Mouse (Mus musculus): ENCODE data around the gene Catspere2.
"Not testable (repeated sequence)": the region's sequence is repeated elsewhere in the genome, so short reads cannot be mapped to it uniquely, and the experiment has no call there.

Catspere2 gene

DNA sequence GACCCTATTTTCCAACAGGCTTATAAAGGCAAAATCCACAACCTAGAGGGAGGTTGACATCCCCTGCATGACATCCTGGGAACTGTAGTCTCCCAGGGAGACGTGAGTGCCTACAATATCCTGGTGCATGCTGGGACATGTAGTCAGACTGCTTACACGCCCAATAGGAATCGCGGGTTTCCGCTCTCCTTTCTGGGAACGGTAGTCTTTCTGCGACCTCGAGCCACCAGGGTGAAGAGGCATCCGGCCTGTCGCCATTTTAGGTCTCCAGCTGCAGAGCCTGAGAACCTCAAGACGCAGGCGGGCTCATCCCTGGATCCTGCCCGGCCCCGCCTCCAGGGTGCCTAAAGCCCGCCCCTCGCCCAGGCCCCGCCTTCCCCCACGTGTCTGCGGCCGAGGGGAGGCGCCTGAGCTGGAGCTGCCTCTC, at the start of gene Catspere2:
TSS of gene Catspere2 (plus strand) at position 400 of the 427 bp plus-strand sequence.
- peak; percentile 99 for ATAC-seq (ENCODE audit: insufficient number of reproducible peaks, low FRiP score, low TSS enrichment)

DNA sequence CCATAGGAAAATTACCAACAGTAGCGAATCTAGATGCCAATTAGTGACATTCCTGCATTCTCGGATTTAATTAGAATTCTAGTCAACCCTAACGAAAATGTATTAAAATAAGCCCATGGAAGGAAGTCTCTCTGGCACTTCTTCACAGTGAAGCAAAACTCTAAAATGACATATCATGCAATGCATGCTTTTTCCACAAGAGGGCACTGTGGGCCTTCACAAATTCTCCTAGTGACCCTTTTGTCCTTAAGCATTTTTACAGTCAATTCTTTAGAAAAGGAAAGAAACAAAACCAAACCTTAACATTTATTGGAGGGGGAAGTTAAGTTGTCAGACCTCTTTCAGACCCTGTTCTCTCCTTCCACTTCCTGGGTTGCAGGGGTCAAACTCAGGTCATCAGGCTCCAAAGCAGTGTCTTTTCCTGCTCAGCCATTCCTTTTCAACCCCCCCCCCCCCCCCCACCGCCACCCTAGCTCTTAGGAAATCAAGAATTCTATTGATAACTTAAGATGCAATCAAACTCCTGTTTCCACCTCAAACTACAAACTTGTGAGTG, 42.7 kb upstream of the Catspere2 start:
- not testable (repeated sequence) for ATAC-seq (ENCODE audit: insufficient number of reproducible peaks, low FRiP score, low TSS enrichment)

DNA sequence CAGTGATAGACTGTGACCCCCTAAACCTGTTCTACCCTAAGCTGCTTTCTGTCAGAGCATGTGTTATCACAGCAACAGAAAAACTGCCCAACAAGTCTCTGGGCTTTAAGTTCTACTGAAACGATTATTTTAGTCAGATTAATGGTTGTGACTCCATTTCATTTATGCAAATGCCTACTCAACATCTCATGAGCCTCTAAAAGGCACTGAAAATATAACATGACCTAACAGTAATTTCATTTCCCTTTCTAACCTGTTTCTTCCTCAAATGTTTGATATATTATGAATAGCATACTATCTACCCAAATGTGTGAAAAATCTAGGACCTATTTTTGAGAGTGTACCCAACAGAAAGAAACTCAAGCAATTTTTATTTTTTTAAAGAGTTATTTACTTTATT, 1.9 kb upstream of the Catspere2 start:
- no peak for ATAC-seq (ENCODE audit: insufficient number of reproducible peaks, low FRiP score, low TSS enrichment)

DNA sequence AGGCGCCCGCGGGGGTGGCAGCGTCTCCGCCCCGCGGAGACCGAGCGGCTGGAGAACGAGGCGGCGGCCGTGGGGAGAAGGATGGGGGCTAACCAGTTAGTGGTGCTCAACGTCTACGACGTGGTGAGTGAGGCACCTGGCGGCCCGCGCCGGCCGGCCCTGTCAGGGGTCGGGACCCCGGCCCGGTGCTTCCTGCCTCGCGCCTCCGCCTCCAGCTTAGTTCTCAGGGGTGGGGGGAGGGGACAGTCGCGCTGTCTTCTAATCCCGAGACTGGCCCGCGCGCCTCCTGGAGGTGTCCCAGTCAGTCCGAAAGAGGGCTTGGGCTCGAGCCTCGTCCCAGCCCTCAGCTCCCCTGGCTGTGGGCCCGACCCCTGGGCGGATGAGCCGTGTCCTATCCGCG, 359 bp downstream of the Catspere2 start:
- ATAC-seq (ENCODE audit: insufficient number of reproducible peaks, low FRiP score, low TSS enrichment) = peak; percentile 46

DNA sequence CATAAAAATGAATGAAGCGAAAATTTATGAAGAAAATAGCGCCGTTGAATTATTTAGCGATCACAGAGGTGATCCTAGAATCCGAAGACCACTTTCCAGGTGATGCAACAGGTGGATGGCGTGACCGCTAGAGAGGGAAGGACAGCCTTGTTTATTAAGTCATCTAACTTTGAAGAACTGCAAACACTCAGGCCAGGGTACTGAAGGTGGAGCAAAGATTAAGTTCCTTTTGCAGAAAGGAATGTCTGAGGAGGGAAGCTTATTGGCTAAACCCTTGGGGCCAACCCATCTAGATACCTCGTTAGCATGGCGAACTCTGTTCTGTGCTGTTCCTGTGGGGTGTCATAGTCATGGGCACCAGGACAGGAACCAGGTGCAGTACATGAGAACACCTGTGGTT, 983 bp downstream of the Catspere2 start:
- no peak for ATAC-seq (ENCODE audit: insufficient number of reproducible peaks, low FRiP score, low TSS enrichment)

DNA sequence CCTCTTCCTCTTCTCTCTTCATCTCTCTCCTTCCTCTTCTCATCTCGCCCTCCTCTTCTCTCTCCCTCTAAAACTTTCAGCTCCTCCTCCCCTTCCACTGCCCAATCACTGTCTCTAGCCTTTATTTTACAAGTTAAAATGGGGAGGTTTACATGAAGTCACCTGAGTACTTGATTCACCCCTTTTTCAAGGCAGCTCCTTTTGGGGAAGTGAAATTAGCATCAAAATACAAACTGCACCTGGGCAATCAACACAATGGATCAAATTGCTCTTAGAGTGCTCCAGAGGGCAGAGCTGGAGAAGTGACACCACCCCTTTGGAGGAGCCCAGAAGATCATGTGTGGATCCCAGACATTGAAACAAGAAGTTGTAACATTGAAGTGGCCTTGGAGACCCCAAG, 4.3 kb downstream of the Catspere2 start:
- not testable (repeated sequence) for ATAC-seq (ENCODE audit: insufficient number of reproducible peaks, low FRiP score, low TSS enrichment)

DNA sequence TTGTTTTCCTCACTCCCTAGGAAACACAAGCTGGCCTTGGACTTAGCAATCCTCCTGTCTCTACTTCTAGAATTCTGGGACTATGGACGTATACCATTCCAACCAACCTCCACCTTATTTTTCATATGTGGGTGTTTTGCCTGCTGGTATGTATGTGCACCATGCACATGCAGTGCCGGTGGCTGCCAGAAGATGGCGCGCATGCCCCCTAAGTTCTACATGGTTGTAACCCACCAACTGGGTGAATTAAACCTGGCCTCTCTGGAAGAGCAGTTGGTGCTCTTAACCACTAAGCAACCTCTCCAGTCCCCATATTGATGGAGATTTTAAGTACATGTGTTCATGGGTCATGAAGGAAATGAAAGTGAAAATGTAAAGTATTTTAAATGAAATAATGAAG, 89.6 kb downstream of the Catspere2 start:
- not testable (repeated sequence) for ATAC-seq (ENCODE audit: insufficient number of reproducible peaks, low FRiP score, low TSS enrichment)

DNA sequence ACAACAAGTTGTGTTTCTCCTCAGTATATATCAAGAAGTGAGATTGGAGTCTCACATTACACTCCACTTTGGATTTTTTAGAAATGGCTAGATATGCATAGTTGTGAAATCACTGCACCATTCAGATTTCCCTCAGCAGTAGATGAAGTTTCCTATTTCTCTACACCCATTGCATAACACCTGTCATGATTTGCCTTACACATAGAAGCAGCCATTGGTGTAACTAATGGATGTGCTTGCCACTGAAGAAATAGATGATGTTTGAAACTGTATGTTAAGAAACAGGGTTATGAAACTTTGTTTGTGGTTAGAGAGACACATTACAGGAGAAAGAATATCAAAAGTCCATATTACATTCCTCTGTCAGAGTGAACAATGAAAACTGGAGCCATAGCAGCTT, 114.6 kb downstream of the Catspere2 start:
- not testable (repeated sequence) for ATAC-seq (ENCODE audit: insufficient number of reproducible peaks, low FRiP score, low TSS enrichment)

DNA sequence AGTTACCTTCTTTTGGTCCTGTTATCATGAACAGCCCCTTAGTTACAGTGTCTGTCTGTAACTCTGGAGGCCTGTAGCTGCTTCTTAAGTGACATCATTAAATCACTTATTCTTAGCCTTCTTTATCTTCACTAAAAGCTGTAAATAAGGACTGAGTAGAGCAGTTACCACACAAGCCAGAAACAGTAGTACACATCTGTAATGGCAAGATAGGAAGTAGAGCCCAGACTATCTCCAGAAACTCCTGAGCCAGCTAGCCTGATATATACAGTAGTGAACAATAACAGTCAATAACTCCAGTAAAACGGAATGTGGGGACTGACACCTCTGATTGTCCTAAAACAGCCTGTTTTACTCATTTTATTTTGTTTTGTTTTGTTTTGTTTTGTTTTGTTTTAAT, 125.3 kb downstream of the Catspere2 start:
- ATAC-seq (ENCODE audit: insufficient number of reproducible peaks, low FRiP score, low TSS enrichment) = not testable (repeated sequence)

DNA sequence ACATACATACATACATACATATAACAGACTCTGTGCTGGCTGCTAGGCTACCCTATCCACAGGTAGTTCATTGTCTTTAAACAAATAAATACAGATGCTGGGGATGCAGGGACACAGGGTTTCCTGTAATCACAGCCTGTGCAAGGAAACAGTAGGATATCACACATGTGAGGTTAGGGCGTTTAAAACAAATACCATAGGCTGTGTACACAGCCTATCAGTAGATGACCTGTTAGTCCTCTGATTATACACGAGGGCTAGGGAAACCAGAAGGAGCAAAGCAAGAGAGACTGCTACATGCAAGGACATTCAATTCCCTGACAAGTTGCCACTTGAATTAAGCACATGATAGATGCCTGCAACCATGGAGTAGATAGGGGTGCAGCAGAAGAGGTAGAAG, 139.0 kb downstream of the Catspere2 start:
- not testable (repeated sequence) for ATAC-seq (ENCODE audit: insufficient number of reproducible peaks, low FRiP score, low TSS enrichment)

DNA sequence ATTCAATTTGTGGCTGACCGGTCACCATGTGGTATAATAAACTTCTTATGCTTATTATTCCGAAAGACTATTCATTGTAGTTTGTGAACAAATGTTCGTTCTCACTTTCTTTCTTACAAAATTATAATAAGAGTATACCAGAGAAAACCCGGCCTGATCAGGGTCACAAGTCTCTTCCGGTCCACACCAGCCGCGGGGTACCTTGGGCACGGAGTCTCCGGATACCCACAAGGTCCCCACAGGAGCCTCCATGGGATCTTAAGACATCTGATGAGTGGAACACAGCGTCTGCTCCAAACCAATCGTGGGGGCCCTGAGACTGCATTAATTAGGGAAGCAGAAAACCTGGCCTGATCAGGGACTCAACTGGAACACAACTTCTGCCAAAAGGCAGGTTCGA, 151.1 kb downstream of the Catspere2 start:
- no peak for ATAC-seq (ENCODE audit: insufficient number of reproducible peaks, low FRiP score, low TSS enrichment)

DNA sequence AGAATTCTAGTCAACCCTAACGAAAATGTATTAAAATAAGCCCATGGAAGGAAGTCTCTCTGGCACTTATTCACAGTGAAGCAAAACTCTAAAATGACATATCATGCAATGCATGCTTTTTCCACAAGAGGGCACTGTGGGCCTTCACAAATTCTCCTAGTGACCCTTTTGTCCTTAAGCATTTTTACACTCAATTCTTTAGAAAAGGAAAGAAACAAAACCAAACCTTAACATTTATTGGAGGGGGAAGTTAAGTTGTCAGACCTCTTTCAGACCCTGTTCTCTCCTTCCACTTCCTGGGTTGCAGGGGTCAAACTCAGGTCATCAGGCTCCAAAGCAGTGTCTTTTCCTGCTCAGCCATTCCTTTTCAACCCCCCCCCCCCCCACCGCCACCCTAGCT, 163.3 kb downstream of the Catspere2 start:
- ATAC-seq (ENCODE audit: insufficient number of reproducible peaks, low FRiP score, low TSS enrichment) = not testable (repeated sequence)

DNA sequence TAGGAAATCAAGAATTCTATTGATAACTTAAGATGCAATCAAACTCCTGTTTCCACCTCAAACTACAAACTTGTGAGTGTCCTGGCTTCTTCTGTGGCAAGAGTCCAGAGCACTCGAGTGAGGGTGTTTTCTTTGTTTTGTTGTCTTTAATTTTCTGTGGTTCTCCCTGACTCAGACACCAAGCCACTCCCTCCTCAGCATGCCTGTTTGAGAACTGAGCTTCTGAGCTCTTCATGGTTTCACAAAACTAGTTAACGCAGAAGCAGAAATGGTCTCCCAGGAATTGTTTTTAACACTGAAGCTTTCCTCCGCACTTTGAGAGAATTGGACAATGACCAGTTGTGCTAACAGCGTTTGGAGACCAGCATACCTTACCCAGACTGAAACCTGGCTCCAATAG, 163.7 kb downstream of the Catspere2 start:
- ATAC-seq (ENCODE audit: insufficient number of reproducible peaks, low FRiP score, low TSS enrichment) = not testable (repeated sequence)

DNA sequence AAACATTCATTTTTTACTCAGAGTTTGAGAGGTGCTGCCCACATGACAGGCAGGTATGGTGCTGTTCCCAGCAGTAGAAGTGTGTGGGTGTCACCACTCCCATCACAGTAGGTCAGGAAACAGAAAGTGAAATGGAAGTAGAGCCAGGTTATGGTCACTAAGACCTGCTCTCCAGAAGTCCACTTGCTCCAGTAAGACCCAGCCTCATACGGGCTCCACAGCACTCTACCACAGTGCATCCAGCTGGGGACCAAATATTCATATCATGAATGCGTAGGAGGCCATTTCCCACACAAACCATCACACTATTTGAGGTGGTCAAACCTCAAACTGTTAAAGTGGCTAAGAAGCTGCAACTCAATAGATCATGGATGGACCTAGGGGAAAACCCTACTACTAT, 199.0 kb downstream of the Catspere2 start:
- ATAC-seq (ENCODE audit: insufficient number of reproducible peaks, low FRiP score, low TSS enrichment) = no peak

DNA sequence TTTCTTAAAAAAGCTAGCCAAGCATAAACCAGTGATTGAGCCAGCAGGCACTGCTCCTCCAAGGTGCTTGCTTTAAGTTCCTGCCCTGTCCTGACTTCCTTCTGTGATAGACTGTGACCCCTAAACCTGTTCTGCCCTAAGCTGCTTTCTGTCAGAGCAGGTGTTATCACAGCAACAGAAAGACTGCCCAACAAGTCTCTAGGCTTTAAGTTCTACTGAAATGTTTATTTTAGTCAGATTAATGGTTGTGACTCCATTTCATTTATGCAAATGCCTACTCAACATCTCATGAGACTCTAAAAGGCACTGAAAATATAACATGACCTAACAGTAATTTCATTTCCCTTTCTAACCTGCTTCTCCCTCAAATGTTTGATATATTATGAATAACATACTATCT, 202.4 kb downstream of the Catspere2 start:
- no peak for ATAC-seq (ENCODE audit: insufficient number of reproducible peaks, low FRiP score, low TSS enrichment)

DNA sequence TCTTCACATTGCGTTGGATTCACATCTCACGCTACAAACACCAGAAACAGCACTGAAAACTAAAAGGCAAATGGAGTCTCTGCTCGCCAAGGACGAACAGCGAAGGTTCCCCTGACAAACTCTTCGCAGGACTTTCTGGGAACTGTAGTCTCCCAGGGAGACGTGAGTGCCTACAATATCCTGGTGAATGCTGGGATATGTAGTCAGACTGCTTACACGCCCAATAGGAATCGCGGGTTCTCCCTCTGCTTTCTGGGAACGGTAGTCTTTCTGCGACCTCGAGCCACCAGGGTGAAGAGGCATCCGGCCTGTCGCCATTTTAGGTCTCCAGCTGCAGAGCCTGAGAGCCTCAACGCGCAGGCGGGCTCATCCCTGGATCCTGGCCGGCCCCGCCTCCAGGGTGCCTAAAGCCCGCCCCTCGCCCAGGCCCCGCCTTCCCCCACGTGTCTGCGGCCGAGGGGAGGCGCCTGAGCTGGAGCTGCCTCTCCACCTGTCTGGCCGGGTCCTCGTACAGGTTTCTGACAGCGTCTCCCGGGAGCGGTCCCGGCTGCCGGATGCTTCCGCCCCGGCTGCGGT, 204.1 kb downstream of the Catspere2 start, which contains the start of gene Desi2:
TSS of gene Desi2 (plus strand) at position 202 of the 576 bp plus-strand sequence.
- peak; percentile 100 for ATAC-seq (ENCODE audit: insufficient number of reproducible peaks, low FRiP score, low TSS enrichment)

DNA sequence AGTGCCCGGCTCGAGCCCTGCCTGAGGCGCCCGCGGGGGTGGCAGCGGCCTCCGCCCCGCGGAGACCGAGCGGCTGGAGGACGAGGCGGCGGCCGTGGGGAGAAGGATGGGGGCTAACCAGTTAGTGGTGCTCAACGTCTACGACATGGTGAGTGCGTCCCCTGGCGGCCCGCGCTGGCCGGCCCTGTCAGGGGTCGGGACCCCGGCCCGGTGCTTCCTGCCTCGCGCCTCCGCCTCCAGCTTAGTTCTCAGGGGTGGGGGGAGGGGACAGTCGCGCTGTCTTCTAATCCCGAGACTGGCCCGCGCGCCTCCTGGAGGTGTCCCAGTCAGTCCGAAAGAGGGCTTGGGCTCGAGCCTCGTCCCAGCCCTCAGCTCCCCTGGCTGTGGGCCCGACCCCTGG, 204.6 kb downstream of the Catspere2 start:
- peak; percentile 53 for ATAC-seq (ENCODE audit: insufficient number of reproducible peaks, low FRiP score, low TSS enrichment)

DNA sequence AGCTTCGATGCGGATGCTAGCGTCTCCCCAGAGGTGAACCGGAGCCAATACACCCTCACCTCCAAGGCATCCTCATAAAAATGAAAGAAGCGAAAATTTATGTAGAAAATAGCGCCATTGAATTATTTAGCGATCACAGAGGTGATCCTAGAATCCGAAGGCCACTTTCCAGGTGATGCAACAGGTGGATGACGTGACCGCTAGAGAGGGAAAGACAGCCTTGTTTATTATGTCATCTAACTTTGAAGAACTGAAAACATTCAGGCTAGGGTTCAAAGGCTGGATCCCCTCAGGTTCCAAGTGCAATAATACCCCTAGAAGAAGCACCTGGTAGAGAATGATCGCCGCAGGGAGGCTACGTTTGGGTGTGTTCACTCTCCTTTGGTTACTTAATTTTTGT, 205.2 kb downstream of the Catspere2 start:
- no peak for ATAC-seq (ENCODE audit: insufficient number of reproducible peaks, low FRiP score, low TSS enrichment)

DNA sequence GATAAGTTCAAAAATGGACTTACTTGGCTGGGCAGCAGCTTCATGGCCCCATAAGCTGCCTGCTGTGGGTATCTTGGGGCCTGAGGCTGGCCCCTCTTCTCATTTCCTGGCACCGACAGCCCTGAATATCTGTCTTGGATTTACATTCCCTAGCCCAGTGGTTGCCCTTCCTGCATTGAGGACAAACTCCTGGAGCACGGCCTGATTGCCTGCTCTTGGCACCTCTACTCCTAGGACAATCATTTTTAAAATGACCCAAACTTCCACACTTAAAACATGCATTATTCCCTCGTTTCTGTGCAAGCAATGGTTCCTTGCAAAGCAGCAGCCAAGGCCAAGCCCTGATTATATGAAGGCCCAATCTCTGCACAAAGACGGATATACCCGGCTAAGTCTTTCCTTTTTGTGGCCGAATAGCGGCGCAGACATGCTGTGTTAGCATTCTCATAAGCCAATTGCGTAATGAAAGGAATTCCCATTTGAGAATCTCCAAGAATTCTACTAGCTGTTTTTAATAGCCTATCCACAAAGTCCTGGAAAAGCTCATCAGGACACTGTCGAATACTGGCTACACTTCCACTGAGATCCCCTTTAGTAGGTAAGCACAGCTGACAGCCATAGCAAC, 222.6 kb downstream of the Catspere2 start:
- no peak for ATAC-seq (ENCODE audit: insufficient number of reproducible peaks, low FRiP score, low TSS enrichment)

DNA sequence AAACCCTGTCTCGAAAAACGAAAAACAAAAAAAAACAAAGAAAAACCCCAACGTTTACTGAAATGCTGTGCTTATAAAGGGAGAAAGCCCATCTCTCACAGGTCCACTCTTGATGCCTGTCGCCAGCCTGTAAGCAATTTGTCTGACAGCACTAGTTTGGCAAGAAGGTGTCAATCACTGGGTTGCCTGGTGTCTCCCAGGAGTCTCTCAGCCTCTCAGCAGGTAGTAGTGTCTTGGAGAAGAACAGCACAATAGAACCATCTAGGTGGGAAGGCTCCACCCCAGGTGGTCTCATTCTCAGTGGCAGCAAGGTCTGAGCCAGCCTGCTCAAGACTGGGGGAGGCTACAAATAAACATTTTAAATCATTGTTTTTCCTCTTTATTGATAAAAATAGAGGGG, 224.6 kb downstream of the Catspere2 start:
- ATAC-seq (ENCODE audit: insufficient number of reproducible peaks, low FRiP score, low TSS enrichment) = not testable (repeated sequence)

DNA sequence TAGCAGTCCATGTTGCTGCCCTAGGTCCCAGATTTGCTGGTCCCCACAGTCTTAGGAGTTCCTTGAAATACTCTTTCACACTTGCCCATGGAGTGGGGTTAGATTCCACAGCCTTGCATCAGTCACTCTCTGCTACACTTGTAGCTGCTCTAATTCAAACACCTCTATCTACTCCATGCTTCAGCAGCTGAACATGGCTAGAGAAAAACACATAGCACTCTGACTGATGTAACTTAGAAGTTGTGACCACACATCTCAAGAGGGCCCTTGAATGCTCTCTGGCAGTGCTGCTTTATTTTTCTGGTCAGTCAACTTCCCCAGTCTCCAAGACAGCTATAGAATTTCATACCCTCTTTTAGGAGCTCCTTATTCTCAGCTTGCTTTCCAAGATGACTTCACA, 226.7 kb downstream of the Catspere2 start:
- ATAC-seq (ENCODE audit: insufficient number of reproducible peaks, low FRiP score, low TSS enrichment) = no peak

DNA sequence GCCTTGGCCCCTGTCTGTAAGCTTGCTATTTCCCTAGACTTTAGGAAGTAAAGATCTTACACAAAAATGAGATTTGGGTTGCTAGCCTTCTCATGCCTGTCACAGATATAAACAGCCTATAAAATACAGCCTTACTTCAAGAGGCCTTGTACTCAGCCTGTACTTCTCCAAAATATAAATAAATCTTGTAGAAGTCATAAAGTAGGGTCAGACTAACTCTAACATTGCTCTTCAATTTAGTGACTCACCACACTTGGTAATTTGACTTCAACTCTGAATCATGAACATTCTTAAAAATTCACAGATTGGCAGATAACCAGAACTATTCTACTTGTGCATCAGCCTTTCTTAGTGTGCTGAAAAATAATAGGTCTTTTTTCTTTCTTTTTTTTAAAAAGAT, 233.9 kb downstream of the Catspere2 start:
- no peak for ATAC-seq (ENCODE audit: insufficient number of reproducible peaks, low FRiP score, low TSS enrichment)

Measured in cerebellum, adult (tissue).